Mouse (Mus musculus) 3T3-L1 (cell line): ENCODE measurements around the gene Plod3.

Source experiments
- DNase-seq: peaks from one replicate; pipeline ENCODE4 v3.0.0-alpha.2; 2015; ENCODE audit warnings: low read depth, low spot score

Plod3 gene

DNA sequence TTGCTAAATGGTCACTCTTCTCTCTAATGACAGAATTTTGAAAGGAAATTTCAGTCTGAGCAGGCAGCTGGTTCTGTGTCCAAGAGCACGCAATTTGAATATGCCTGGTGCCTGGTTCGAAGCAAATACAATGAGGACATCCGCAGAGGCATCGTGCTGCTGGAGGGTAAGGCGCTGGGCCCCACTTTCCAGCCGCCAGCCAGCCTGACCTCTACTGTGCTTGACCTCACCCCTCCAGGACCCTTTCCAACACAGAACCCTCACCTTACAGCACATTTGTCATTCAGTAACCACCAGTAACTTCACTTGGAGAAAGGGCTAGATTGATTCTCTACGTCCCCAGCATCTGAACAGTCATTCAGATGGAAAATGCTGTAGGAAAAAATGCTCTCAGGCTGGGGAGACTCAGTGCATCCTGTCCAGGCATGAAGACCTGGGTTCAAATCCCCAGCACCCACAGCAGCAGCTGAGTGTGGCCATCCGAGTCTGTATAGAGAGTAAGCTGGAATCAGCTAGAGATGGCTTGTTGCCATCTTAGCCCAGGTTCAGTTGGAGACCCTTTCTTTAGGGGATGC, 23.8 kb upstream of the Plod3 start:
- no peak for DNase-seq

DNA sequence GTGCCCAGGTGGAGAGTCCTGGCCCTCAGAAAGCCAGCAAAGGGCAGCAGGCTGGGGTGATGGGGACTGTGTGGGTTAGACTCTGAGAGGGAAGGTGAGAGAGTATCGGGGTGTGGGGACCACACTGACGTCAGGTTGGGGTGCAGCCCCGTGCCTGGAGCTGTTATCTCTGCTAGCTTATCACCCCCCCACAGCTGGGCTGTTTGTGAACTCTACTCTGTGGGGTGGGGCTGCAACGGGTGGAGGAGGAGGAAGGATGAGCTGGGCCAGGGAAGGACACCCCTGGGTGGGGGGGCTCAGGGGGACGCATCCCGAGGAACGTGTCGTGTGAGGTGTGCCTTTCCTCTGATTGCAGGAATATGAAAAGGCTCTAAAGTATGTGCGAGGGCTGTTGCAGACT, 21.6 kb upstream of the Plod3 start:
- no peak for DNase-seq

DNA sequence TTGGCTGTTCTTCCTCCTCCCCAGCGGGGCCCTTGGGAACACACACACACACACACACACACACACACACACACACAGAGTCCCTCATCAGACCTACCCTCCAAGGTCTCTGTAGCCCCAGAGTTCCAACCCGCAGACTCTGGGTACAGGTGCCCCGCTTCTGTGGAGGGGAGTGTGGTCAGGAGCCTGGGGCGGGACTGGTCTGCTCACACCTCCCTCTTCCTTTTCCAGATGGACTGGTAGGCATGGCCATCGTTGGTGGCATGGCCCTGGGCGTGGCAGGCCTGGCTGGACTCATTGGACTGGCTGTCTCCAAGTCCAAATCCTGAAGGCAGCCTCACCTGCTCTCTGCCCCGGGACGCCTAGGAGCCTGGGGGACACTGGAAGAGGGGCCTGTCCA, 21.1 kb upstream of the Plod3 start:
- no peak for DNase-seq

DNA sequence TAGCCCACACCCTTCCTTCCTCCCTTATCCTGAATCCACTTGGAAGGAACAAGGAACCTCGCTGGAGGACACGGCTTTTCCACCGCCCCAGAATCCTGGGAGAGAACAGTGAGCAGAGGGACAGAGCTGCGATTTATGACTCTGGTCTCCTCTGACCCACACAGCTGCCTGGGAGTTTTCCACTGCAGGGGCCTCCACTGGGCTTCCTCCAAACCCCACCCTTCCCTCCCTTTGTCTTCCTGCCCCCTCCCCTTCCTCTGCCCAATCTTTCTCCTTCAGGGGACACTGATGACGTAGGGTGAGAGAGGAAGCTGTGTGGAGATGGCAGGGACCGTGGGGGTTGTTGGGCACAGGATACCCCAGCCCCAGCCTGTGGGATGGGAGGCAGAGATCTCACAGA, 20.5 kb upstream of the Plod3 start, which contains the start of gene Cldn15:
Gene Cldn15 (plus strand): TSS at position 286 of the 400 bp plus-strand sequence.
- DNase-seq, result peak; percentile 62

DNA sequence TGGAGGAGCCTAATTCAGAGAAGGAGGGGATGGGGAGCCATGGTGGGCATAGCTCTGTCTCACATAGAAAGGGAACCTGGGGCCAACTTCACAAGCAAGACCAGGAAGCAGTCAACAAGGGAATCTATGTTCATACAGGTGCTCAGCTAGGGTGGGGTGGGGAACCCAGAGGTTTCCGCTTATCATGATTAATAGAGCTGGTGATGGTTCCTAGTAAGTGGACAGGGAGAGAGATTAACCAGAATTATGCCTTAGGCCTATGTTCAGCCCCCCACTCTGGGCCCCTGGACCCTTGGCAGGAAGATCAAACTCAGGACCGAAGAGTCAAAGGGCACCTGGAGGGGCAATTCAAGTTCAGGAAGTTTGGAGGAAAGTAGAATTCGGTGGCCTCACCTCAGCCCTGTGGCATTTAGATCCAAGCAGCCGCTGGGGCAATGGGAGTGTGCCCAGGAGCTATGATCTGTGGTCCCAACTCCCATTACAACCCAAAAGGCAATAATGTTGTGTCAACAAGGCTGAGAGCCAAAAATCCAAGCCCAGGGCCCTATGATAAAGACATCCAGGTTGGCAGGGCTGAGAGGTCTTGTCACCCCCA, 19.9 kb upstream of the Plod3 start:
- peak; percentile 53 for DNase-seq

DNA sequence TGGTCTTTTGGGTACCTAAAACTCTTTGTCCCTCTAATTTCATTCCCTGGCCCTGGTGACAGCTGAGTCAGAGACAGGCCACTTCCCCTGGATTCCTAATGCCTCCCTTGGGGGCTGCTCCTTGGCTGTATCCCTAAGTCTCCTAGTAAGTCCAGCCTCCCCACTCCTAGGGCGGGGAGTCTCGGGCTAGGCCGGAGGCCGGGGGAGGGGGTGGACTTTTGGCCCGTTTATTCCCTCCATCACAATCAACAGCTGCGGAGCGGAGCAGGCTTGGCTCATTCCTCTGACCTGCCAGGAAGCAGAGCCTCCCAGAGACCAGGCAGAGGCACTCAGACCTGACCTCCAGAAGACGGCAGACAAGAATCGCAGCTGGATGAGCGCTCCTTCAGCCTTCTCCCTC, 19.2 kb upstream of the Plod3 start:
- peak; percentile 73 for DNase-seq

DNA sequence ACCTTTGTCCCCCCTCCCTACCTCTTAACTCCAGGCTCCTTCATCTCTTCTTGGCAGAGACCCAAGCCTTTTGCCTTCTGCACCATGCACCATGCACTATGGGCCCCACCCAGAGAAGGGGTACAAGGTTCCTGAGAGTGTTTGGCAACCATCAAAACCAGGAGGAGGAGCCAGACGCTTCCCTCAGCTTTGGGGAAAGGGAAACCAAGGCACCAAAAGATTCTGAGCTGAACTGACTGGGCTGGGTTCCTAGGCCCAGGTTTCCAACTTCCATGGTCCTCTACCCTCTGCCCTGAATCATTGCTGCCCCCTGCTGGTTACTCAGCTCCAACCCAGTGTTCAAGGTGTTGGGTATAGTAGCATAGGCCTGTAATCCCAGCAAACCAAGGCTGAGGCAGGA, 16.1 kb upstream of the Plod3 start:
- DNase-seq, result peak; percentile 93

DNA sequence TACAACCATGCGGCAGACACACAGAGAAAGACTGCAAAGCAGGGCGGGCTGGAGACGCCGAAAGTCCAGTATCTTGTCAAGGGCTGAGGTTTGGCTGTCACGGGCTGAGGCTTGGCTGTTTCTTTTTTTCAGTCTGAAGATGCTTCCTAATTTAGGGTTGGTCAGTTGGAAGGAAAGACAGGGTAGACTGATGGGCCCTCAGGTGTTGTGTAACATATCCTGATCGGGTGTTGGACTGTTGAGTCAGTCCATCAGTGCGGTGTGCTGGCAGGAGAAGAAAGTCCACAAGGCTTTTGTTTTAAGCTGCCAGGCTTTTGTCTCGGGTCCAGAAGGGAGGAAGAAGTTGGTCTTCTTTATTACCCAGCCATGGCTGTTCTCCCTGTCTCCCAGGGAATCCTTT, 13.1 kb upstream of the Plod3 start:
- DNase-seq, result no peak

DNA sequence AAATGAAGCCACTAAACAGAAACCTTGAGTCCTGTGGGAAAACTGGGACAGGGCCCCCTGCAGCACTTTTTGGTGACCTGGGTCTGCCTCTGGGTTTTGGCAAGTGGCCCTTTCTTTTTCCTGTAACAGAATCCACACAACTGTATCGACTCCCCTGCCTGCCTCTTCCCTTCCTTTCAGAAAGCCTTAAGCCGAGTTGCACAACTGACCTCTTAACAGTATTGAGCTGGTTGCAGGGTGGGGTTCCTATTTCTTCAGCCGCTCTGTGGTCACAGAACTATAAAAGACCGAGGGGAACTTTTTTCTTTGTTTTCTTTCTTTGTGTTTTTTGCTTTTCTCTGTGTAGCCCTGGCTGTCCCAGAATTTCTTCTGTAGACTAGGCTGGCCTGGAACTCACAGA, 9.1 kb upstream of the Plod3 start:
- DNase-seq, result no peak

DNA sequence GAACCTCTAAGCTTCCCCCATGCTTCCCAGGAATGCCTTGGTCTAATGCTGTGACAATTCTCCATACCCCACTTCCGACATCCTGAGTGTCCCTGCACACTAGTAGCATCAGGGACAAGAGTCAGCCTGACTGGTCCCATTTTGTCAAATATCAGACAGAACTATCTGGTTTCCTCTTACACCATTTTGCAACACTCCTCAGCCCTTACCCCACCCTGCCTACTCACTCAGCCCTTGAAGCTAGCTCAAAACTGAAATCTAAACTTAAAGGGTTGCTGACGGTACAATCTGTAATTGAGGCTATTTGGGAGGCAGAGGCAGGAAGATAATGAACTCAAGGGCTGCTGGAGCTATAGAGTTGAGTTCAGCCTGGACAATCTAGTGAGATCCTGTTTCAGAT, 7.1 kb upstream of the Plod3 start:
- DNase-seq, result no peak

DNA sequence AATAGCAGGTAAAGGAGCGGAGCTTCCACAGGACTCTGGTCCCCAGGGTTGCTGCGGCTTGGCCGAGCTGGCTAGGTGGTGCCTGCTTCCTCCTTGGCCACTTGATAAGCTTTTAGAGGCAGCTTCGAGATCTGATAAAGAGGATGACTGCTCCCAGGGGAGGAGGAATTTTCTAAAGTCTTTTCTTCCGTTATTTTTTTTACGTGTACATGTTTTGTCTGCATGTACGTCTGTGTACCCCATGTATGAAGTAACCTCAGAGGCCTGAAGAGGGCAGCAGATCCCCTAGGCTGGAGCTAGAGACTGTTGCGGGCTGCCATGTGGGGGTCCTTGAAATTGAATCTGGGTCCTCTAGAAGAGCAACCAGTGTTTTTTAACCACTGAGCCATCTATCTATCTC, 5.8 kb upstream of the Plod3 start:
- no peak for DNase-seq

DNA sequence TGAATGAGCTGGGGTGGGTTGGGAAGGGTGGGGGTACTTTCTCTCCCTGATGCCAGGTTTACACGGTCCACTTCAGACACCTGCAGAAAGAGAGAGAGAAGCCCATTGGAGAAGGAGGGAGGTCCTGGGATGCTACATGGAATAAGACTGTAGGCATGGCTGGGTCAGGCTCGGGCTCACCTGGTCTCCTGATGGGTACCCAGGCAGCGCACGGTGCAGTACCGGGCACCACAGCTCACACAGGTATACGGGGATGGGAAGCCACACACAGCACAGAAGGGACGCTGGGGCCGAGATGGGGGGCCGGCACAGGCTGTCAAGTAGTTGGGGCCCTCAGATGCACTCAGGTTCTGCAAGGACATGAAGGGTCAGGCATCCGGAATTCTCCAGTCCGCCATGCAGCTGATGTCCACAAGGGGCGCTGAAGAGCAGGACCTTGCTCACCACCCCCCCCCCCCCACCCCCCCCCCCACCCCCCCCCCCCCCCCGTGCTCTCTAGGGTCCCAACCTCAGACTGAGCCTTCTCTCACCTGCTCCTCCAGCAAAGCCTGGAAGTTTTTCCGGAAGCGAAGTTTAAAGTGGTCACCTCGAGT, 4.4 kb upstream of the Plod3 start:
- DNase-seq, result peak; percentile 63

DNA sequence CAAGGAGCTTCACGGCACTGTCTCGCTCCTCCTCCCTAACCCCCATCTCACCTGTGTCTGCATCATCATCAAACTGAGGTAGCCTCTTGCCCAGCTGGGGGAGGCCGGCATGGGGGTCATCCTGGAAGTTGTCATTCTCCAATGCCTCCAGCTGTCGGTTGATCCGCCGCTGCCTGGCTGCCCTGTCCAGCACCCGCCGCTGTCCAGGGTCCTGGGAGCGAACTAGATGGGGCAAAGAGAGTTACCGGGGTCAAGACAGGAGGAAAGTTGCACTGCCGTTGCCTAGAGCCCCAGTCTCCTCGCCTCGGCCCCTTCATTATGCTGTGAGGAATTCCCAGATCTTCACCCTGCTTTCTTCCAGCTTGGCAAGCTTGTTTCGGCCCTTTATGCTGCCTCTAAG, 2.0 kb upstream of the Plod3 start:
- DNase-seq, result no peak

DNA sequence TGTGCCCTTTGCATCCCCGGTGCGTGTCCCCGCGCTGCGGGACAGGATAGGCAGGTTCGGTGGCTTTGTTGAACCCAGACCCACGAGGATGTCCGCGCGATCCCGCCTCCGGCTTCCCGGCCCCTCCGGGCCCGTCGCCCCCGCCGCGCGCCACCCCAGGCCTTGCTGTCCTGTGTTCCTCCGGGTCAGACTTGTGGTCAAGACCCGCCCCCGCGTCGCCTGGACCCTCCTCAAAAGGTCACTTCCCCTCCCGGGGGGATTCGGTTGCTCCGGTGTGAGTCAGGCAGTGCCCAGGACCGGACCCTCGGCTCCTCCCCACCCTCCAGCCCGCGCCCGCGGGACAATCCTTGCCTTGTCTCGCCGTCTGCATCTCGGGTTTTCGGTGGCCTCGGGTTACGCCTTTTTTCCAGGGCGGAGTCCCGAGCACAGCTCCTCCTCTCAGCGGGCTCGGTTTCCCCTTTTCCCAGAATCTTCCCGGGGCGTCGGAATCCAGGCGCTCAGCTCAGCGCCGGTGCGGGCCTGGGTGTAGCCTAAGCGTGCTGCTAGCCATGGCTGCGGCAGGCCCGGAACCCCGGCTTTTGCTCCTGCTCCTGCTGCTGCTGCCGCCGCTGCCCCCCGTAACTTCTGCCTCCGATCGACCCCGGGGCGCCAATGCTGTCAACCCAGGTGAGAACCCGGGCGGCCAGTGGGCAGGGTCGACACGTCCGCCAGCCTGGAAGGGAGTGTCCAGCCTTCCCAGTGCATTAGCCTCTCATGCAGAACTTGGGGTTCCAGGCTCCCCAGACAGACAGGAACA, 517 bp downstream of the Plod3 start:
- DNase-seq, result peak; percentile 89

DNA sequence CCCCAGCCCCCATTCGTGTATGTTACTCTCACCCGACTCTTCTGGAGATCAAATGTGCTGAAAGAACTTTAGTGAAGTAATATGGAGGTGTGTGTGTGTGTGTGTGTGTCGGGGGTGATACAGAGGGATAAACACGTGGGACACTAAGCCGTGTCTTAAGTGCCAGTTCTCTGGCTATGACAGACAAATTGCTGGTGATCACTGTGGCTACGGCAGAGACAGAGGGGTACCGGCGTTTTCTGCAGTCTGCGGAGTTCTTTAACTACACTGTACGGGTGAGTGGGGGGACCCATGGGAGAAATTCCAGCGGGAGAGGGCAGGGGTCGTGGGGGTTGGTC, 1.1 kb downstream of the Plod3 start, which contains the start of gene Znhit1:
Gene Znhit1 (minus strand): TSS at position 88 of the 338 bp plus-strand sequence.
- peak; percentile 49 for DNase-seq

DNA sequence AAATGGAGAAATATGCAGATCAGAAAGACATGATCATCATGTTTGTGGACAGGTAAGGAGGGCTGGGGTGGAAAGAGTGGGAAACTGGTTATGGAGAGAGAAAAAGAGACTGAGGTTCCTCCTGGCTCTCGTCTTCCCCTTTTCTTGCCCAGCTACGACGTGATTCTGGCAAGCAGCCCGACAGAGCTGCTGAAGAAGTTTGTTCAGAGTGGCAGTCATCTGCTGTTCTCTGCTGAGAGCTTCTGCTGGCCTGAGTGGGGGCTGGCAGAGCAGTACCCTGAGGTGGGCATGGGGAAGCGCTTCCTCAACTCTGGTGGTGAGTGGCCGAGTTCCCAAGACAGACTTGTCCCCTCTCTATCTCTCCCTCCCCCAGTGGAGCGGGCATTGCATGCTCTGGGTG, 1.6 kb downstream of the Plod3 start:
- DNase-seq, result peak; percentile 56

DNA sequence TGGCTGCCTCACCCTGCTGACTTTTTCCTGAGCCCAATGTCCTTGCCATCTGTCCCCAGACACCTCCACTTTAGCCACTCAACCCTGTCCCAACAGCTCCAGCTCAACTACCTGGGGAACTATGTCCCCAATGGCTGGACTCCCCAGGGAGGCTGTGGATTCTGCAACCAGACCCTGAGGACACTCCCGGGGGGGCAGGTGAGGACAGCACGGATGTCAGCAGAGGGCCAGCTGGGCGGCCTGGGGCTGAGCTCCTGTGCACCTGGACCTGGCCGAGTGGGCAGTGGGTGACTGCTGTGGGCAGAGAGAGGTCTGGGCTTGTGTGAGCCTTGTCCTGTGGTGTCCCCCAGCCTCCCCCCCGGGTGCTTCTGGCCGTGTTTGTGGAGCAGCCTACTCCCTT, 3.0 kb downstream of the Plod3 start:
- no peak for DNase-seq

DNA sequence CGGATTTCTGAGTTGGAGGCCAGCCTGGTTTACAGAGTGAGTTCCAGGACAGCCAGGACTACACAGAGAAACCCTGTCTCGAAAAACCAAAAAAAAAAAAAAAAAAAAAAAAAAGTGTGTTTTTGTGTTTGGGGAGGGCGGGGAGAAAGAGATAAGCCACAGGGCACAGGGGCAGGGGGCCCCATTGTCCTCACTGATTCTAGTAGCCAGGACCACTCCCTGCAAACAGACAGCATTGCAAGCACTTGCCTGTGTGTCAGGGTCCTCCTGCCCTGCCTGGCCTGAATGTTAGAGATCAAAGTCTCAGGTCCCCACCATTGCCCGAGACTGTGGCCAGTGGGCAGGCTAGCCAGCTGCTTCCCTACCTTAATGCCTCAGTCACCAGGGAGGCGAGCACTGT, 12.6 kb downstream of the Plod3 start:
- no peak for DNase-seq

DNA sequence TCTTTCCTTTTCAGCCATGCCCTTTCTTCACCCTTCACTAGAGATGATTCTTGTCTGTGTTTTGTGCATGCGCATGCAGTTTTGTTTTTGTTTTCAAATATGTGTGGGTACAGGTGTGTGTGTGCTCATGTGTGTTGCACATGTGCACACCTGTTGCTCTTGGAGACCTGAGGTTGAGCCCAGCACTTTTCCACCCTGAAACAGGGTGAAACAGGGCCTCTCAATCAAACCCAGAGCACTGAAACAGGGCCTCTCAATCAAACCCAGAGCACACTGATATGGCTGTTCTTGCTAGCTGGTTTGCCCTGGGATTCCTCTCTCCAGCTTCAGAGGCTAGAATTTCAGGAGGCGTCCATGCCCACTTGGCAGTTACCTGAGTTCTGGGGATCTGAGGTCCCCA, 13.8 kb downstream of the Plod3 start:
- DNase-seq, result no peak

DNA sequence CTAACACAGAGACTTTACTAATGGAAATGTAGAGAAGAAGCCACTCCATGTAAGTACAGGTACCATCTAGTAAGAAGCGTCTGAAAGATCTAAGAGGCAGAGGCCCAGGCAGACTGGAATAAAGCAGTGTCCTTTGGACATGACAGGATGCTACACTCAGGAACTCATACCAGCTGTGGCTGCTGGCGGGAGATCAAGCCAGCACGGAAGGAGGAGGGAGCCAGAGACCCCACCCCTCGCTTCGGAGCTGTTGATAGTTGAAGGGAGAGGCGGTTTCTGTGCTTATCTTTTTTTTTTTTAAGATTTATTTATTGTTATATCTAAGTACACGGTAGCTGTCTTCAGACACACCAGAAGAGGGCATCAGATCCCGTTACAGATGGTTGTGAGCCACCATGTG, 20.5 kb downstream of the Plod3 start:
- DNase-seq, result no peak

DNA sequence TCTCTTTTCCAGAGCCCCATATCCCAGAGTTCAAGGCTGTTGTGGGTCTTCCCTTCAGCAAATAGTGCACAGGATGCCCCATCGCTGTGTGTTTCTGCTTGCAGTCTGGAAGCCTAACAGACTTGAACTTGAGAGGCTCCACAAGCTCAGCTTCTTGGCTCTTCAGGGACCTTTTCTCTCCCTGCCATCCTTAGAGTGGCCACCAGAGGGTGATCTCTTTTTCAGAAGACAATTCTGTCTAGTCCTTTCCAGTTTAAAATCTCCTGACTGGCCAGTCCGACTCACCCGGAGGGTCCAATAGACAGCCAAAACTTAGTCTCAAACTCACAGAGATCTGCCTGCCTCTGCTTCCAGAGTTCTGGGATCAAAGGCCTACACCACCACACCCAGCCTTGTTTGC, 23.2 kb downstream of the Plod3 start:
- peak; percentile 90 for DNase-seq

DNA sequence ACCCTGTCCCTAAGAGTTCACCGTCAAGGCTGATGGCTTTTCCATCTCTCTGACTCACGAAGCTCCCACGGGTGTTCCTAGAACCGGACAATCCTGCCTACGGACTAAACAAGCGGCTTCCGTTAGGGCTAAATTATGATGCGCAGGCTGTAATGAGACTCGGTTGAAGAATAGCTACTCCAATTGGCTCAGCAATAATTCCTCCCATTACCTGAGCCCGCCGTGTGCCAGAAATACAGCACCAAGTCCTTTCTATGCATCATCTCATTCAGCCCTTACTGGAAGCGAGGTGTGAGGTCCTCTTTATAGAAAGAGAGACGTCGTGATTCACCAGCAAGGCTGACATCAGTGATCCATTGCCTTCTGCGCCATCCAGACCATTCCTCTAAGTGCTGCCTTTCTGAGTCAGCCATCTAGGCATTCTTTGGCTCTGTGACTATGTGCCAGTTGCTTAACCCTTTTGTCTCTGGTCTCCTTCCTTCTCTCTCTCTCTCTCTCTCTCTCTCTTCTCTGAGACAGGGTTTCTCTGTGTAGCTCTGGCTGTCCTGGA, 25.7 kb downstream of the Plod3 start:
- DNase-seq, result peak; percentile 95
